Mouse (Mus musculus) urinary bladder, postnatal 25 days (tissue): ENCODE measurements around the gene Zfp781.
"Not testable (repeated sequence)": the region's sequence is repeated elsewhere in the genome, so short reads cannot be mapped to it uniquely, and the experiment has no call there.

ENCODE experiments used
- DNase-seq: peaks from one replicate; pipeline ENCODE4 v3.0.0; 2022; ENCODE audit warnings: low spot score

The Zfp781 gene

DNA sequence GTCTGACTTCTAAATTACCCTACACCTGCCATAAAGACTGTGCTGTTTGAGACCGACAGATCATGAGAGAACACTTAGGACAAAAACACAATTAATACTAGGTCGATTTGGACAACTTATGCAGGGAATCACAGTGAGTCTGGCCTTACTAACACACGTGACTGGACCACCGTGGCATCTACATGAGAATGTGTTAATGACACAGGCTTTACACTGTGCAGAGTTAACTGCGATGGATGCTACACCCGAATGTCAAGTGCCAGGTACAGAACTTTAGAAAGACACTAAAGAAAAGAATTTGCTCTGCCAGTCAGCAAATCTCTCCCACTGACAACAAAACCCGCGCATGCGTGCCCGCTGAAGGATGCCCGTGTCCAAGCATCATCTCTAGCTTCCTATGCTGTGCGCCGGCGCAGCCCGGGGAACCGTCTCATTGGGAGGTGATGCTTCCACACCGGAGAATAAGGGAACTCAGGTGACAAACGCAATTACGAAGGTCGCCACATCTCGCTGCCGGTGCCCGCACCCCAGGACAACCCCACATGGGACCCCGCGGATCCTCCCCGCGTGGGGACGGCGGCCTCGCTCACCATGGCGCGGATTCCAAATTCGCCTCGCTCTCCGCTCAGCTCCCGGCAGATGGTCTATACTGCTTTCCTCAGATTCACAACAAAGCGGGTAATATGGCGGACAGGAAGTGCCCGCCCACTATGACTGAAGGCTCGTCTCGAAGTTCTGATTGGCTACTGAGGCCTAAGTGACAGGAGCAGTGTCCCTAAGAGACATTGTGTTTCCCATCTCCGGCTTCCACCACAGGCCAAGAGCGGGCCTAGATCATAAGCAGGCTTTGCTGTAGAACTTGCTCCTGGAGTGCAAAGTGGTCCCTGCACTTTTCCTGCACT is at the start of gene Zfp781:
Gene Zfp781, minus strand, starts transcription at position 639 of the 902 bp plus-strand sequence.
- DNase-seq, result not testable (repeated sequence)

DNA sequence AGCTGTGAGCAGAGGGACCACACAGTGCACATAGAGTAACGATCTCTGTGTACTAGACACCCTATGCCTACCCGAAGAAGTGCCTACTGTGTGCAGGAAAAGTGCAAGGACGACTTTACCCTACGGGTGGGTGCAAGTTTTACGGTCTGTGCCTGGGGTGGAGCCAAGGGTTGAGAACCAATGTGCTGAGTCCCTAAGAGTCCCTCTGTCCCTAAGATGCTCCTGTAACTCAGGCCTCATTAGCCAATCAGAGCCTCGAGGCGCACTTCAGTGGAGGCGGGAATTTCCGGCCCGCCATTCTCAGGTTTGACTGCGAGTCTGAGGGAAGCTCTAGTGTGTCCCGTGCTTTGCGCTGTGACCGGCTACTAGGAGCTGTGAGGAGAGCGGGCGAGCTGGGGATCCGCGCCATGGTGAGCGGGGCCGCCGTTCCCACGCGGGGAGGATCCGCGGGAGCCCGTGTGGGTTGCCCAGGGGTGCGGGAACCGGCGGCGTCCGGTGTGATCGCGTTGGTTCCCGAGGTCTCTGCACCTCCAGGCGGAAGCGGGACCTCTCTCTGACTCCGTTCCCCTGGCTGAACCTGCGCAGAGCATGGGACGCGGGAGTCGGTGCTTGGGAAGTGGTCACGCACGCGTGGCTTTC is 48.2 kb upstream of the Zfp781 start:
- DNase-seq, result peak; percentile 6

DNA sequence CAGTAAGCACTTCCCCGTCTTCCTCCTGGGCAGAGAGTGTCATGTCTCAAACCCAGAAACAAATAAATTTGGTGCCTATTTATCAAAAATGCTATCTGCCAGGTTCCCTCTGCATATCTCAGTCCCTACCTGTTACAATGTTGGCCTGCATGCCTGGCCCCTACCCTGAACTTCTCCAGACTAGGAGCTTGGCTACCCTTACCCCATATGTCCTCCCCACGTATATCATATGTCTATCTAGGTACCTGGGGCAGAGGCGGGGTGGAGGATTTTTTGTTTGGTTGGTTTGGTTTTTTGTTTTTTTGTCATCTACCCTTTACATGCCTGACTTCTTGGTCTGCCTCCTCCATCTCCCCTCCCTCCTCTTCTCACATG is 451 bp upstream of the Zfp781 start:
- not testable (repeated sequence) for DNase-seq

DNA sequence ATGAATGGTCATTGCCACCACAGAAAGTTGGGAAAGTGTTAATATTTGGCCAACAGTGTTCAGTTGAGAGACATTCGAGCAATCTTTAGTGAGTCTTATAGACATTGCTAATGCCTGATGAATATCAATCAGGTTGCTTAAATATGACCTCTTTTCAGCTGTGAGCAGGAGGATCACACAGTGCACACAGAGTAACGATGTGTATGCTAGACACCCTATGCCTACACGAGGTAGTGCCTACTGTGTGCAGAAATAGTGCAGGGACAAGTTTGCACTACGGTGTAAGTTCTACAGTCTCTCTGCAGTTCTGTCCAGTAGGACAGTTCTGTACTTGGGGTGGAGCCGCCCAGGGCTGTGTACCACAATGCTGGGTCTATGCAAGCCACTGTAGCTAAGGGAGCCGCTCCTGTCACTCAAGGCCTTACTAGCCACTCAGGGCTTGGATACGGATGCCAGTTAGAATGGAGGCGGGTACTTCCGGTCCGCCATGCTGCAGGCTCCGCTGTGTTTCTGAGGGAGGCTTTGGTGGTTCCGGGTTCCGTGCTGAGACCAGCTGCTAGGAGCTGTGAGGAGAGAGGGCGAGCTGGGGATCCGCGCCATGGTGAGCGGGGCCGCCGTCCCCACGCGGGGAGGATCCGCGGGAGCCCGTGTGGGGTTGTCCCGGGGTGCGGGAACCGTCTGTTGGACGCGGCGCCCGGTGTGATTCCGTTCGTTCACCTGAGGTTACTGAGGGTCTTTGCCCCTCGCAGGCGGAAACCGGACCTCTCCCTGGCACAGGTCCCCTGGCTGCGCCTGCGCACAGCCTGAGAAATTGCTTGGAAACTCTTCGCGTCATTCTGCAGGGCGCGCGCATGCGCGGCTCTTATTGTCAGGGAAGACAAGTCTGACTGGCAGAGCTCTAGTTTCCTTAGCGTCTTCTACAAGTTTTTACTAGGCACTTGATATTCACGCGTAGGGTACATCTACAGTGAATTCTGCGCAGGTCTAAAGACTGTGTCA is 66.6 kb downstream of the Zfp781 start, which contains the start of gene Gm32687:
Gene Gm32687, plus strand, starts transcription at position 526 of the 999 bp plus-strand sequence.
- not testable (repeated sequence) for DNase-seq
